Mouse (Mus musculus) adrenal gland, postnatal 0 days (tissue): ENCODE data around the gene Dip2a. TPM values are rescaled to one million over a fixed set of nuclear protein-coding genes. Genes with fewer than 3 reads are reported as not detected.

Experiments used
- polyA plus RNA-seq: library from polyadenylated mRNA; unstranded; fragments of >200 nt; fragmentation: Nextera tagmentation; extraction: Ambion mirVana; gene quantifications from 2 replicates; pipeline ENCODE4 v1.2.1, GENCODE M21; 2015

Gene Dip2a
- 6.9 and 8.5 TPM in 2 replicates for polyA plus RNA-seq

GRCm38 (mm10) chr10:76344711-76345539, at the start of gene Dip2a:
Dip2a (minus strand) TSS chr10:76345291.

DNA sequence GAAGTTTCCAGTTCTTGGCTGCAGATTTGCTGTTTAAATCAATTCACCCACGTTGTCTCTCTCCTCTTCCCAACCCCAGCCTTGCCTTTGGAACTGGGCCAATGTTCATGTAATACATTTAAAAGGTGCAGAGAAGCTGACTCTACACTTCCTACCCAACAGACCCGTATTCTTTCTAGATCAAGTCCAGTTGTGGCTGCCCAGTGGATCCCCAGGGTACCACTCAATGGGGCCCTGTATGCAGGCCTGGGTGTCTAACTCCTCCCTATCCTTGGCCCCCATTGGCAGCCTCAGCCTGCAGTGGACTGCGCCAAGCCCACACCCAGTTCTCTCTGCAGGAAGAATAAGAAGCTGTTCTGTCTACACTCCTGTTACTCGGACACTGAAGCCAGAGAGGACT, 91.6 kb downstream of the Dip2a start, which contains the start of gene S100b:
S100b (plus strand) TSS at position 318 of the 400 bp plus-strand sequence.

GRCm38 (mm10) chr10:76237341-76238225, 107.5 kb downstream of the Dip2a start, which contains the start of gene Prmt2:
Prmt2 (minus strand) TSS chr10:76237865.

Other genes with a start within 250 kb of the Dip2a start
- 0.06 TPM in 1 of 2 replicates, not detected in the other for gene Slc5a4b, start 234.3 kb downstream of the Dip2a start, polyA plus RNA-seq
- not detected in 2 replicates for gene Slc5a4a, start 197.8 kb downstream of the Dip2a start, polyA plus RNA-seq
- gene Prmt2, start 107.4 kb downstream of the Dip2a start, polyA plus RNA-seq: 35.6 and 48.4 TPM in 2 replicates
- 4.5 and 6.1 TPM in 2 replicates for gene S100b, start 91.4 kb downstream of the Dip2a start, polyA plus RNA-seq
- gene AC141477.1, start 95.2 kb upstream of the Dip2a start, polyA plus RNA-seq: 2.8 TPM in 1 of 2 replicates, not detected in the other
- 4.5 and 6.9 TPM in 2 replicates for gene Pcnt, start 97.5 kb upstream of the Dip2a start, polyA plus RNA-seq
- gene 2610028H24Rik, start 103.8 kb upstream of the Dip2a start, polyA plus RNA-seq: not detected in 2 replicates
- 31.9 and 38.5 TPM in 2 replicates for gene Mcm3ap, start 123.6 kb upstream of the Dip2a start, polyA plus RNA-seq
- gene Ybey, start 123.8 kb upstream of the Dip2a start, polyA plus RNA-seq: 6.7 and 6.8 TPM in 2 replicates
- gene Lss, start 186.3 kb upstream of the Dip2a start, polyA plus RNA-seq: 9.2 and 10.3 TPM in 2 replicates
- gene Spatc1l, start 217.0 kb upstream of the Dip2a start, polyA plus RNA-seq: not detected in 2 replicates
- 4.3 and 5.1 TPM in 2 replicates for gene Ftcd, start 230.4 kb upstream of the Dip2a start, polyA plus RNA-seq